In the genomic region with DNA sequence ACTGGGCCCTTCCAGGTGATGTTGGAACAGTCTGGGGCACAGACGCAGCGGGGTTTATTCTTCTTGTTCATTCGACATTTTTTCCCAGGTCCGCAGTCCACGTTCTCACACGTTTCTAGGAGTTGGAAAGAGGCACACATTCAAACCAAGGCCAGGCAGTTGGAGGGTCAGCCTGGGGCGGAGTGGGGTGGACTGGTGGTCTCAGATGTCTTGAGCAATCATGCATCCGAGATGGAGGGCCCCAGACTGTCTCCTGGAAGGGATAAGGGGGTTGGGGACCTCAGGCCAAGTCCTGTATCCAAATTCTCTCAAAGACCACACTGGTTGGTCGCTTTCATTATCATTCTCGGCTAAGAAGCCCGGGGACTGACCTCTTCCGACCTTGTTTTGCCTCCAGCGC, we compare ENCODE assay signal across 10 mouse cellular contexts. TPM values are rescaled to one million over a fixed set of nuclear protein-coding genes. Genes with fewer than 3 reads are reported as not detected.
DNase-seq lines count a peak whose midpoint lies in the region; ATAC-seq lines count a peak whose summit lies in the region.
"Had no signal": no experiment of that assay in that cellular context is flagged by ENCODE, and none has a peak within 500 bp of the region (broad histone marks: within the 10 kb centered on the region; RNA-seq: fewer than 3 reads in every experiment).

No protein-coding gene starts in this region.

- H3K9ac ChIP-seq in liver, embryonic 13.5 days = no peak overlapping the region
- H3K9ac ChIP-seq in liver, embryonic 12.5 days = no peak overlapping the region
- H3K9ac ChIP-seq in forebrain, embryonic 14.5 days (ENCODE audit: low read length) = peak overlapping the region; percentile 10
- no peak overlapping the region for H3K9ac ChIP-seq in limb, embryonic 11.5 days (ENCODE audit: low read length)
- 0 out of 2 replicates have a peak overlapping the region, but pooled peaks have one; percentile 61 for H3K9ac ChIP-seq in neural tube, embryonic 13.5 days

- no peak overlapping the region for H3K4me2 ChIP-seq in liver, embryonic 13.5 days
- no peak overlapping the region for H3K4me2 ChIP-seq in liver, embryonic 12.5 days
- H3K4me2 ChIP-seq in forebrain, embryonic 14.5 days (ENCODE audit: low read length) = peak overlapping the region; percentile 94
- H3K4me2 ChIP-seq in limb, embryonic 11.5 days (ENCODE audit: low read depth, severe bottlenecking) = peak overlapping the region; percentile 27
- H3K4me2 ChIP-seq in neural tube, embryonic 13.5 days = peak overlapping the region; percentile 96

- 52% methylated on average over 13 of the region's 13 CpGs for WGBS in liver, embryonic 13.5 days (ENCODE audit: insufficient replicate concordance)
- WGBS in liver, embryonic 12.5 days (ENCODE audit: insufficient replicate concordance) = 57% methylated on average over 13 of the region's 13 CpGs
- 17% methylated on average over 13 of the region's 13 CpGs for whole genome bisulfite sequencing in forebrain, embryonic 14.5 days
- 51% methylated on average over 13 of the region's 13 CpGs for WGBS in limb, embryonic 11.5 days
- WGBS in neural tube, embryonic 13.5 days = 53% methylated on average over 13 of the region's 13 CpGs

- 0 out of 2 replicates have a peak, but pooled peaks cover 7% of the 10 kb centered on the region for H3K36me3 ChIP-seq in liver, embryonic 13.5 days
- H3K36me3 ChIP-seq in liver, embryonic 12.5 days = no peaks in the 10 kb centered on the region
- H3K36me3 ChIP-seq in forebrain, embryonic 14.5 days (ENCODE audit: control insufficient read depth, insufficient read depth, low read length) = no peaks in the 10 kb centered on the region
- H3K36me3 ChIP-seq in limb, embryonic 11.5 days (ENCODE audit: control insufficient read depth, insufficient read depth, low read length) = no peaks in the 10 kb centered on the region
- no peaks in the 10 kb centered on the region for H3K36me3 ChIP-seq in neural tube, embryonic 13.5 days

- no peak overlapping the region for H3K27ac ChIP-seq in liver, embryonic 13.5 days
- no peak overlapping the region for H3K27ac ChIP-seq in liver, embryonic 12.5 days
- no peak overlapping the region for H3K27ac ChIP-seq in forebrain, embryonic 14.5 days (ENCODE audit: low read depth, low read length)
- H3K27ac ChIP-seq in limb, embryonic 11.5 days (replicated peaks; ENCODE audit: low read depth, low read length) = no peak overlapping the region
- H3K27ac ChIP-seq in neural tube, embryonic 13.5 days (replicated peaks) = no peak overlapping the region

- ATAC-seq in liver, embryonic 13.5 days (ENCODE audit: low read depth) = no peak
- no peak for ATAC-seq in liver, embryonic 12.5 days
- ATAC-seq in forebrain, embryonic 14.5 days = no peak
- no peak for ATAC-seq in limb, embryonic 11.5 days (ENCODE audit: insufficient number of reproducible peaks, low FRiP score, low TSS enrichment, low read depth)
- no peak for ATAC-seq in neural tube, embryonic 13.5 days (ENCODE audit: low read depth)
- ATAC-seq: Patski had no signal

- DNase-seq in liver, embryonic 13.5 days = no peak
- DNase-seq in forebrain, embryonic 14.5 days (ENCODE audit: low spot score) = no peak
- peak; percentile 27 for DNase-seq in limb, embryonic 11.5 days (ENCODE audit: low spot score)
- no peak for DNase-seq in layer of hippocampus, adult 11-12 months (ENCODE audit: low spot score)
- no peak for DNase-seq in urinary bladder, adult 2 months (ENCODE audit: low spot score)
- DNase-seq in yolk sac, embryonic 10.5 days (ENCODE audit: low spot score) = no peak
- DNase-seq: right cerebral cortex, postnatal 25 days had no signal

- H3K27me3 ChIP-seq in liver, embryonic 13.5 days = peaks cover 69% of the 10 kb centered on the region
- peaks cover 69% of the 10 kb centered on the region for H3K27me3 ChIP-seq in liver, embryonic 12.5 days (replicated peaks)
- peaks cover 24% of the 10 kb centered on the region for H3K27me3 ChIP-seq in forebrain, embryonic 14.5 days (replicated peaks; ENCODE audit: control insufficient read depth, insufficient read depth, low read length)
- peaks cover 30% of the 10 kb centered on the region for H3K27me3 ChIP-seq in limb, embryonic 11.5 days (ENCODE audit: control insufficient read depth, insufficient read depth, low read length)
- peaks cover 51% of the 10 kb centered on the region for H3K27me3 ChIP-seq in neural tube, embryonic 13.5 days
- H3K27me3 ChIP-seq: Patski had no signal

- H3K9me3 ChIP-seq in liver, embryonic 13.5 days (replicated peaks) = 0 out of 2 replicates have a peak, but pooled peaks cover 3% of the 10 kb centered on the region
- H3K9me3 ChIP-seq in liver, embryonic 12.5 days (replicated peaks) = no peaks in the 10 kb centered on the region
- H3K9me3 ChIP-seq in forebrain, embryonic 14.5 days (replicated peaks; ENCODE audit: control insufficient read depth, low read length) = no peaks in the 10 kb centered on the region
- H3K9me3 ChIP-seq in limb, embryonic 11.5 days (ENCODE audit: control insufficient read depth, low read length) = no peaks in the 10 kb centered on the region
- H3K9me3 ChIP-seq in neural tube, embryonic 13.5 days = no peaks in the 10 kb centered on the region

- 0 out of 2 replicates have a peak overlapping the region, but pooled peaks have one; percentile 58 for H3K4me3 ChIP-seq in liver, embryonic 13.5 days (replicated peaks)
- H3K4me3 ChIP-seq in liver, embryonic 12.5 days = no peak overlapping the region
- peak overlapping the region; percentile 54; the same call in 1 of the 2 replicates for H3K4me3 ChIP-seq in forebrain, embryonic 14.5 days (ENCODE audit: low read depth, low read length)
- peak overlapping the region; percentile 24 for H3K4me3 ChIP-seq in limb, embryonic 11.5 days (ENCODE audit: low read depth, low read length)
- peak overlapping the region; percentile 57 for H3K4me3 ChIP-seq in neural tube, embryonic 13.5 days

- H3K4me1 ChIP-seq in liver, embryonic 13.5 days (replicated peaks) = 0 out of 2 replicates have a peak, but pooled peaks cover 3% of the 10 kb centered on the region
- peaks cover 28% of the 10 kb centered on the region for H3K4me1 ChIP-seq in liver, embryonic 12.5 days
- peaks cover 7% of the 10 kb centered on the region for H3K4me1 ChIP-seq in forebrain, embryonic 14.5 days (ENCODE audit: control insufficient read depth, insufficient read depth, low read length)
- peaks cover 3% of the 10 kb centered on the region; the same call in 1 of the 2 replicates for H3K4me1 ChIP-seq in limb, embryonic 11.5 days (ENCODE audit: control insufficient read depth, insufficient read depth, low read length)
- peaks cover 45% of the 10 kb centered on the region for H3K4me1 ChIP-seq in neural tube, embryonic 13.5 days (replicated peaks)

RNA-seq across cellular contexts. Expression of gene Fst, which starts 3.0 kb away (rescaled TPM):
- polyA plus RNA-seq in liver, embryonic 13.5 days (2015; fragmentation: Nextera tagmentation; extraction: Ambion mirVana) = 7.2 and 8.6 TPM in 2 replicates
- polyA plus RNA-seq in liver, embryonic 12.5 days (2016; fragmentation: Nextera tagmentation; extraction: Ambion mirVana) = 7.4 and 8.3 TPM in 2 replicates
- 6.0 and 9.2 TPM in 2 replicates for polyA plus RNA-seq in forebrain, embryonic 14.5 days (2014; fragmentation: Nextera tagmentation; extraction: Ambion mirVana)
- polyA plus RNA-seq in limb, embryonic 11.5 days (2014; fragmentation: Nextera tagmentation; extraction: Ambion mirVana) = 11.3 and 12.8 TPM in 2 replicates
- 9.6 and 12.1 TPM in 2 replicates for polyA plus RNA-seq in neural tube, embryonic 13.5 days (2015; fragmentation: Nextera tagmentation; extraction: Ambion mirVana)
- 4.6 and 5.7 TPM in 2 replicates for polyA plus RNA-seq in urinary bladder, adult 2 months (2012; rRNA removed)

Comparison
In these comparisons a context has a peak if more than half of its experiments do, and no peak if none do; other contexts are left out.
1. H3K4me2 ChIP-seq: peak in forebrain, embryonic 14.5 days (single experiment), limb, embryonic 11.5 days (single experiment) and neural tube, embryonic 13.5 days (single experiment); none in liver, embryonic 13.5 days (single experiment) and liver, embryonic 12.5 days (single experiment).
2. H3K9ac ChIP-seq: peak in forebrain, embryonic 14.5 days (single experiment) and neural tube, embryonic 13.5 days (single experiment); none in liver, embryonic 13.5 days (single experiment), liver, embryonic 12.5 days (single experiment) and limb, embryonic 11.5 days (single experiment).